Mouse (Mus musculus) urinary bladder, postnatal 36 days (tissue): Measurements from ENCODE around the gene Ino80.

ENCODE experiments used
- DNase-seq, 2 experiments: peaks; one replicate each; pipeline ENCODE4 v3.0.0; 2022; ENCODE audit warnings: low spot score in 2 of 2, mixed read lengths in 1 of 2

Ino80 gene

DNA sequence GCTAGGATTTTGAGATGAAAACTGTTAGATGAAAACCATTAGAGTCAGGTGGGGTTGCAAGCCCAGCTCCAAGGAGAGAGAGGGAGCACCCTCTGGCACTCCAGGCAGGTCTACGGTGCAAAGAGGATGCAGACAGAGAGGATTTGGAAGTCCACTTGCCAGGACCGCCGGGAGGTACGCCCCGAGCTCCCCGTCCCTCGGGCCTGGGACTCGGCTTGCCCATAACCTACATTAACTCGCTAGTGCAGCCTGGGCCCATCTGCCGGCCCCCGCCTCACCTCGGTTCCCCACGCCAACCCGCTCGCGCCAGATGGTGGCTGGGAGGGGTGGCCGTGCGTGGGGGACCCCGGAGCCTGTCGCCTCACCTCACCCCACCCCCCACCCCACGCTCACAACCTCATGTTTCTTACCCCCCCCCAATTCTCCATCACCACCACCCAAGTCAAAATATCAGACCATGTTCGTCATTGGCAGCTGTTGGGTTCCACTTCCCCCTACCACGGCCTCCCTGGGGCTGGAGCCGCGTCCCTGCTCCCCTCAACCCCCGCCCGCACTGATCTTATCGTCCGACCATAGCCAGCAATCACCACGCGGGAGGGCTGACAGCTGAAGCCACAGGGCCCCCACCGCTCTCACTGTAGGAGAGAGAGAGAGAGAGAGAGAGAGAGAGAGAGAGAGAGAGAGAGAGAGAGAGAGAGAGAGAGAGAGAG is 153.5 kb downstream of the Ino80 start:
- DNase-seq: no peak
